Mouse (Mus musculus): ENCODE results near the gene Arhgap29. TPM values are rescaled to one million over a fixed set of nuclear protein-coding genes. Genes with fewer than 3 reads are reported as not detected.

The Arhgap29 gene
- polyA plus RNA-seq, 1 experiment from 2014 or later, result 68.3 TPM

DNA sequence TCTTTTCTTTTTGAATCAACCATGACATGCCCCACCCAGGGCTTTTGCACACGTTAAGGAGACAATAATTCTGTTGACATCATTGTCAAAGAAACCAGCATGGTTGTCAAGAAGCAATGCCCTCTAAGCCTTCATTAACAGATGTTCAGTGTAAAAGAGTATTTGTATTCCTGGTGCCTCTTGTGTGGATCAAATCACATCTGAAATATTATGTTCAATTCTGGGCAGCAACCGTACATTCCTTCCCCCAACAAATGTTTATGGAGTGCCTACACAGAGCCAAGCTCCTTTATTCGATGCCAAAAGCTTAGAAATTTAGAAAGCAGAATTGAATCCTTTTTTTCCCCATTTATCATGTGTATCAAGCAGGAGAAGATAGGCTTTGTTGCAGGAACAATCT, 31.6 kb upstream of the Arhgap29 start:
- Histone ChIP-seq H3K27ac (no peak overlapping the region), H3K27me3 (ENCODE audit: insufficient read depth, poor library complexity, severe bottlenecking) (no peaks in the 10 kb centered on the region), H3K36me3 (no peaks in the 10 kb centered on the region), H3K4me3 (no peak overlapping the region), H3K9me3 (no peaks in the 10 kb centered on the region), H3K4me1 (peaks cover 14% of the 10 kb centered on the region)
- 78% methylated on average over 3 of the region's 3 CpGs for WGBS
- DNase-seq (ENCODE audit: low spot score), result no peak

DNA sequence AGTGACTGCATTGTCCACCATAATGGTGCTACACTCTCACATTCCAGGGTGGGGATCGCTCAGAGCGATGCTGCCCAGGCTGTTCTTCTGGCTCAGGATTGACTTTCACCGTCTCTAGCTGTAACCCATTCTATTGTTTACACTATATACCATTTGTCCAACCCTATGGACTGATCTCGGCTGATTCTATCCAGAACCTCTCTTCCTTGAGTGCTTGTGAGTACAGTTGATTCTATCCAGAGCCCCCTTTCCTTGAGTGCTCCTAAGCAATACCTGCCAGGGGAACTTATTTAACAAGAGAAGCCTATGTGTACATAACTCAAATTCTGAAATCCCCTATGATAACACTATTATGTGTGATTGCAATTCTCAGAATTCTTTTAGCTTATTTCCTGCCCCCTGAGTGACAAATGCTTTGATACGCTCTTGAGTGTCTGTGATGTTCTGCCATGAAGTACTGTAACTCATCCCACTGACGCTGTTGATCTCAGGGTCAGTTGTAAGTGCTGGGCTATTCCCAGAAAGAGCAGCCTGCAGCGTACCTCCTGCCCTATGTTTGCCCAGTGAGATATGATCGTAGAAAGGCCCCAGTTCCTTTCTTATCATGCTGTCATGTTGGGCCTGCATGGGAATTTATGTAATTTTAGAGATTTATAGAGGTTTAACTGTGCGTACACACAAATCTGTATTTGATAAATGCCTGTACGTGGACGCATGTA, 27.4 kb upstream of the Arhgap29 start:
- H3K9me3 ChIP-seq, result no peaks in the 10 kb centered on the region

DNA sequence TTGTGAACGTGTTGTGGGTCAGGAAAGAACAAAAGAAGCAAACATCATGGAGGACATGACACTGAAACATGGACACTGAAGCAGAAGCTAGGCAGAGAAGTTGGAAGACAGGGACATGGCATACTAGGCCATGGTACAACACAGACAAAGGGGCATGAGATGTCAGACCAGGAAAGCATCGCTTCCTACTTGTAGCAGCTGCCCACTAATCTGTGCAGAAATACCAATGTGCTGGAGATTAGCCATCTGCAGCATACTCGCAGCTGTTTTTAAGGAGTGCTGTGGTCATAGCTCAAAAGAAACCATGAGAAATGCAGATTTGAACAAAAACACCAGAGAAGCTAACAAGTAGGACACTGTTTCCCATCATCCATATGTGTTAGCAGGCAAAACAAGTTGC, 24.7 kb upstream of the Arhgap29 start:
- H3K36me3 ChIP-seq, result no peaks in the 10 kb centered on the region
- DNase-seq (ENCODE audit: low spot score), result no peak
- no peaks in the 10 kb centered on the region for H3K27me3 ChIP-seq (ENCODE audit: insufficient read depth, poor library complexity, severe bottlenecking)
- WGBS, result 82% methylated on average over 3 of the region's 3 CpGs
- no peaks in the 10 kb centered on the region for H3K9me3 ChIP-seq
- H3K4me3 ChIP-seq, result no peak overlapping the region
- no peak overlapping the region for H3K27ac ChIP-seq
- peaks cover 16% of the 10 kb centered on the region for H3K4me1 ChIP-seq

More for the DNA sequence above, 27.4 kb upstream of the Arhgap29 start:
- H3K27ac ChIP-seq, result 0 out of 2 replicates have a peak overlapping the region, but pooled peaks have one; percentile 49
- no peaks in the 10 kb centered on the region for H3K36me3 ChIP-seq
- WGBS, result 62% methylated on average over 11 of the region's 11 CpGs
- no peak for DNase-seq (ENCODE audit: low spot score)
- H3K27me3 ChIP-seq (ENCODE audit: insufficient read depth, poor library complexity, severe bottlenecking), result no peaks in the 10 kb centered on the region
- H3K4me3 ChIP-seq, result no peak overlapping the region
- peaks cover 16% of the 10 kb centered on the region for H3K4me1 ChIP-seq

DNA sequence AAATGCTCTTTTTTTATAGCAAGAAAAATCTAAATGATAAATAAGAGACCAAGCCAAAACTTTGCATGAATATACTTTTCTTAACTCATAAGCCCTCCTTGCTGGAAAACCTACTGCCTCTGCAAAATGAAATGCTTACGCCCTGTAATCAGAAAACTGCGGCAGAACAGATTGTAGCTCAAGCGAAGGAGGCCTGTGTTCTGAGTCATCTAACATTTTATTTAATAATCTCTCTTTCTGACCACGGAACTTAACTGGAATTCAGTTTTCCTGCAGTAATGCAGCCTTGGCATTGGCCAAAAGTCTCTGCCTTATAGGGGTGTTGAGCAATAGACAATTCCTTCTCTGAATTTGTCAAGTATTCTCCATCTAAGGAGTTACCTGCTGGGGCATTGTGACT, 19.5 kb upstream of the Arhgap29 start:
- Histone ChIP-seq H3K4me3 (no peak overlapping the region), H3K27ac (no peak overlapping the region), H3K36me3 (no peaks in the 10 kb centered on the region), H3K27me3 (ENCODE audit: insufficient read depth, poor library complexity, severe bottlenecking) (no peaks in the 10 kb centered on the region), H3K9me3 (no peaks in the 10 kb centered on the region), H3K4me1 (no peaks in the 10 kb centered on the region)
- 79% methylated on average over 4 of the region's 4 CpGs for WGBS
- no peak for DNase-seq (ENCODE audit: low spot score)

DNA sequence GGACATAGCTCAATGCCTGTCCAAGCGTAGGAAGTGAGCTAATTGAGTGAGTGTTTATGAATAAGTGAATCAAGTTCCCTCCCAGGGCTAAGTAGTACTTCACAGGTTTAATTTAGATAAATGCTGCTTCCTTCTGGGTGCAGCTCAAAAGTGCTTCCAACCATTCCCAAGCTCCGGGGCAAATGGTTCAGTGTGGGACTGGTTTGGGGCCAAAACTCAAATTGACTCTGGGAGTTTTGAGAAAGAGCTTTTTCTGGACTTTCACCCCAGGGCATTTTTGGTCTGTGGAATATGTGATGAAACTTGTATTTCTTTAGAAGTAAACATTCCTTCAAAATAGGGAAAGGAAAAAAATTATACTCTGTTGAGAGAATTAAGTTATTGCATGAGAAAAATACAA, 16.1 kb upstream of the Arhgap29 start:
- H3K36me3 ChIP-seq, result no peaks in the 10 kb centered on the region
- H3K27me3 ChIP-seq (ENCODE audit: insufficient read depth, poor library complexity, severe bottlenecking), result no peaks in the 10 kb centered on the region
- peaks cover 14% of the 10 kb centered on the region; the same call in 1 of the 2 replicates for H3K4me1 ChIP-seq
- WGBS, result 72% methylated on average over 2 of the region's 2 CpGs
- H3K9me3 ChIP-seq, result no peaks in the 10 kb centered on the region
- H3K4me3 ChIP-seq, result no peak overlapping the region
- peak; percentile 0 for DNase-seq (ENCODE audit: low spot score)
- no peak overlapping the region for H3K27ac ChIP-seq

DNA sequence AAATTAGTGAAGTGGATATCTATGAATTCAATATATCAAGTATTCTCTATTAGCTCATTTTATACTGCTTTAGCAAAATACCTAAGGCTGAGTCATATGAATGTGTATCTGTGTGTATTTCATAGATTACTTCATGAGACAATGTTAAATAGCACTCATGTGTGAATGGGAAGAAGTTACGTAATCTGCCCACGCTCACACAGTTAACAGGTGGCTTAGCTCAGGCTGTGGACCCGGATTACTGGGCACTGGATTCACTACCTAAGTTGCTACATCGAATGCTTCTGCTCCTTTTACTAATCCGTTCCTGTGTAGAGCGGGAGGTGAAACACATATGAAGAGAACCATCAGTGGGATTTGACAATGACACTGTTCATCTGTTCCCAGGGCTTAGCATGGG, 15.3 kb upstream of the Arhgap29 start:
- WGBS, result 89% methylated on average over 6 of the region's 6 CpGs
- DNase-seq (ENCODE audit: low spot score), result no peak
- no peaks in the 10 kb centered on the region for H3K27me3 ChIP-seq (ENCODE audit: insufficient read depth, poor library complexity, severe bottlenecking)
- no peak overlapping the region for H3K27ac ChIP-seq
- H3K36me3 ChIP-seq, result no peaks in the 10 kb centered on the region
- no peak overlapping the region for H3K4me3 ChIP-seq
- no peaks in the 10 kb centered on the region for H3K9me3 ChIP-seq
- H3K4me1 ChIP-seq, result peaks cover 14% of the 10 kb centered on the region; the same call in 1 of the 2 replicates

DNA sequence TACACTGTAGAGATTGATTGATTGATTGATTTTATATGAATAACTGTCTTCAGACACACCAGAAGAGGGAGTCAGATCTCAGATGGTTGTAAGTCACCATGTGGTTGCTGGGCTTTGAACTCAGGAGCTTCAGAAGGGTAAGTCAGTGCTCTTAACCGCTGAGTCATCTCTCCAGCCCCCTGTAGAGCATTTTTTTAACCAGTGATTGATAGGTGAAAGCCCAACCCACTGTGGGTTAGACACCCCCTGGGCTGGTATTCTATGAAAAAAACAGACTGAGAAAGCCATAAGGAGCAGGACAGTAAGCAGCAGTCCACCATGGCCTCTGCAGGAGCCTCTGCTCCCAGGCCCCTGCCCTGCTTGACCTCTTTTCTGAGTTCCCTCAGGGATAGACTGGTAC, 12.7 kb upstream of the Arhgap29 start:
- Histone ChIP-seq H3K36me3 (no peaks in the 10 kb centered on the region), H3K27me3 (ENCODE audit: insufficient read depth, poor library complexity, severe bottlenecking) (no peaks in the 10 kb centered on the region), H3K4me3 (no peak overlapping the region), H3K9me3 (no peaks in the 10 kb centered on the region), H3K27ac (no peak overlapping the region), H3K4me1 (peaks cover 14% of the 10 kb centered on the region; the same call in 1 of the 2 replicates)
- DNase-seq (ENCODE audit: low spot score), result peak; percentile 73
- WGBS, result 55% methylated on average over 1 of the region's 1 CpGs

DNA sequence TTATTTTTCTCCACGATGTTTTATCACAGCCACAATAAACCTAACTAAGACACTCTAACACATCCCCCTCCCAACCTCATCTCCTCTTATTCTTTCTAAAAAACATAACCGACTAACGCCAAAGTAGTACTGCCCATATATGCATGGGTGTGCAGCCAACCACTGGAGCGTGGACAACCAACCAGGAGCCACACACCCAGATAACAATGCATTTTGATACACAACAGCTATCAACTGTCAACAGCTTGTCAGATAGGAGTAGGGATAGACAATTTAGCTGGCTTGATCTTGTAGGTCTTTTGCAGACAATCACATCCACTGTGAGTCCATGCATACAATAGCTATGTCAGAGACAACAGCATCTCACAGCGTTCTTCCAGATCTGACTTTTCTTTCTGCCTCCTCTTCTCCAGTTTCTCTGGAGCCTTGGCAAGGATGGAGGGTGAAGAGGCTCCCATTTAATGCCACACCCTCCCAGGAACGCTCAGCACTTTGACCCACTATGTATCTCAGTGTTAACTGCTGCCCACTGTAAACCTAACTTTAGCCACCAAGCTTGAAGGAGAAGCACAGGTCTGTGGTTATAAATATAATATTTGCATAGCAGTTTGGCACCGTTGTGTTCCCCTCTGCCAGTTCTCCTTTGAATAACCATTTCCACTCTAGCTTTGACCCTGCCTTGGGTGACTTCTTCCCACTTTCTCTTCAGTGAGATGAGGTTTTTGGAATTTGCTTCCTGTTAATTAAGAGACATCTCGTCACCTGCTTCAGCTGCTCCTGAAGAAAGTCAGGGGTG, 12.0 kb upstream of the Arhgap29 start:
- Histone ChIP-seq H3K9me3 (no peaks in the 10 kb centered on the region), H3K27ac (no peak overlapping the region), H3K4me1 (peaks cover 17% of the 10 kb centered on the region), H3K27me3 (ENCODE audit: insufficient read depth, poor library complexity, severe bottlenecking) (no peaks in the 10 kb centered on the region), H3K4me3 (no peak overlapping the region), H3K36me3 (no peaks in the 10 kb centered on the region)
- WGBS, result 68% methylated on average over 8 of the region's 8 CpGs
- peak; percentile 10 for DNase-seq (ENCODE audit: low spot score)

DNA sequence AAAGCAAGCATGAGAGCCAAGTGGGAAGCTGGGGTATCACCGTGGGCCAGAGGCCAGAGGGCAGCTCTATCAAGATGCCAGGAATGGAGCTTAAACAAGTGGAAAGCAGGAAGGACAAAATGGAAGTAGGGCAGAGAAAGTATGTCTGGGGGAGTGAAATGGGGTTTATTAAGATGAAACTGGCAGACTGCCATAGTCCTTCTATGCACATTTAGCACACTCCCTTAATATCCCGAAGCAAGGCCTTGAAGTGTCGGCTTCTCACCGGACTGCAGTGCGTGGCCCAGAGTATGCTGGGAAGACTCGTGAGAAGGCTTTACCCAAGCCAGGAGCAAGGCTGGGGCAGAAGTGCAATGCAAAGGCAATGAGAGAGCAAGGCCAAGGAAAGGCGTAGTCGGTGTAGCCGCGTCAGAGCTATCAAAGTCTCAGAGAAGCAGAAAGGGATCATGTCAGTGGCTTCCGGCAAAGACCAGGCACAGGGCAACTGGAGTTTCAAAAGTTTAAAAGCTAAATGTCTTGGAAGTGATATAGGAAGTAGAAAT, 11.1 kb upstream of the Arhgap29 start:
- Histone ChIP-seq H3K4me3 (no peak overlapping the region), H3K36me3 (no peaks in the 10 kb centered on the region), H3K27me3 (ENCODE audit: insufficient read depth, poor library complexity, severe bottlenecking) (no peaks in the 10 kb centered on the region), H3K27ac (no peak overlapping the region; the same call in 1 of the 2 replicates), H3K9me3 (no peaks in the 10 kb centered on the region), H3K4me1 (peaks cover 17% of the 10 kb centered on the region)
- 90% methylated on average over 11 of the region's 11 CpGs for WGBS
- DNase-seq (ENCODE audit: low spot score), result peak; percentile 64

DNA sequence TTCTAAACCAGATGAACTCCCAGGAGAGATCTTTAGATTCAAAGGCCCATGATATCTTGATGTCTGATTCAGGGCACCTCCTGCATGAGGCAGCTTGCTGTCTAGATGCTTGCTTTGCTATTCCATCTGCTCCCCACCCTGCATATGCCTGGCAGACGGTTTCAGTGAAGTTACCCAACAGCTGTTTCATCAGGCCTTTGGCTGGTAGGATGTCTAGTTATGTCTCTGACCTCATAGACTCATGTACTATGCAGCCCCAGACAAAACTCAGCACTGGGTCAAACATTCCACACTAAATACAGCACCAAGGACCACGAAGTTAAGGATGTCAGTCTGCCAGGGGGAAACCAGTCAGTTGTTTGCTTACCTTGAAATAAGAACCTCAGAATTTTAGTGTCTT, 6.4 kb upstream of the Arhgap29 start:
- Histone ChIP-seq H3K4me3 (no peak overlapping the region), H3K27me3 (ENCODE audit: insufficient read depth, poor library complexity, severe bottlenecking) (no peaks in the 10 kb centered on the region), H3K36me3 (no peaks in the 10 kb centered on the region), H3K27ac (no peak overlapping the region), H3K4me1 (peaks cover 4% of the 10 kb centered on the region; the same call in 1 of the 2 replicates), H3K9me3 (no peaks in the 10 kb centered on the region)
- WGBS, result 50% methylated on average over 2 of the region's 2 CpGs
- DNase-seq (ENCODE audit: low spot score), result no peak

DNA sequence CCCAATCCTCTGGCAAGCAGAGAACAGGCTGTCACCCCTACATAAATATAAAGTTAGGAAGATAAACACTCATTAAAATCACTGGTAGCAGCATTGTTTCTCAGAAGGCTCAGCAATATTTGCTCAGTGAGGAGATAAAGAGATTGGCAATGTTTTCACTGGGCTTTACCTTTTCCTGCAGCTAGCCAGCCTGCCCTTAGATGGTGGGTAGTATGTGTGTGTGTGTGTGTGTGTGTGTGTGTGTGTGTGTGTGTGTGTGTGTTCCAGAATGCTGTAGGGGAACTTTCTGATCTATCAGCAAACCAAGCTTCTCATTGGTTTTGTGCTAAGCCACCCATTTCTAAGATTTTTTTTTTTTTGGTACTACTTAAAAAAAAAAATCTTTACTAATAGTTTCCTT, 5.6 kb upstream of the Arhgap29 start:
- DNase-seq (ENCODE audit: low spot score), result no peak
- Histone ChIP-seq H3K4me1 (peaks cover 3% of the 10 kb centered on the region; the same call in 1 of the 2 replicates), H3K27me3 (ENCODE audit: insufficient read depth, poor library complexity, severe bottlenecking) (no peaks in the 10 kb centered on the region)

DNA sequence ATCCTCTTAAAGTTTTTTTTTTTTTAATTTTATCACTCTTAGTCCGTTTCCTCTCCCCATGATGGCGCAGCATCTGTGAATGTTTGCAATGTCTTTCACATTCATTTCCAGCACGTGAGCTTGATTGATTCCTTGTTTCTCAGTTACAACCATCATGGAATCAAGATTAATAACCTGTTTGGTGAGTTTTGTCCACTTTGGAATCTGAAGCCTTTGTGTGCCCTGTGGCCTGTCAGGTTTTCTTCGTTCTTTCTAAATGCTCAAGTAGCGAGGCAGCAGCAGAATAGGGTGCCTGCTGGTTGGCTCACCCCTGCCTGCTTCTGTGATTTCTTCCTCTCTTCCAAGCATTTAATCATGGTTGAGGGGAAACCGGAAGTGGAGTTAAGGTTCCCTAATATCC, 2.2 kb upstream of the Arhgap29 start:
- DNase-seq (ENCODE audit: low spot score), result peak; percentile 47
- 72% methylated on average over 6 of the region's 6 CpGs for WGBS
- no peaks in the 10 kb centered on the region for H3K36me3 ChIP-seq
- H3K9me3 ChIP-seq, result no peaks in the 10 kb centered on the region
- no peak overlapping the region for H3K27ac ChIP-seq
- no peak overlapping the region for H3K4me3 ChIP-seq
- H3K4me1 ChIP-seq, result no peaks in the 10 kb centered on the region
- H3K27me3 ChIP-seq (ENCODE audit: insufficient read depth, poor library complexity, severe bottlenecking), result no peaks in the 10 kb centered on the region

More for the DNA sequence above, 5.6 kb upstream of the Arhgap29 start:
- Histone ChIP-seq H3K36me3 (no peaks in the 10 kb centered on the region), H3K27ac (no peak overlapping the region), H3K4me3 (no peak overlapping the region), H3K9me3 (no peaks in the 10 kb centered on the region)

DNA sequence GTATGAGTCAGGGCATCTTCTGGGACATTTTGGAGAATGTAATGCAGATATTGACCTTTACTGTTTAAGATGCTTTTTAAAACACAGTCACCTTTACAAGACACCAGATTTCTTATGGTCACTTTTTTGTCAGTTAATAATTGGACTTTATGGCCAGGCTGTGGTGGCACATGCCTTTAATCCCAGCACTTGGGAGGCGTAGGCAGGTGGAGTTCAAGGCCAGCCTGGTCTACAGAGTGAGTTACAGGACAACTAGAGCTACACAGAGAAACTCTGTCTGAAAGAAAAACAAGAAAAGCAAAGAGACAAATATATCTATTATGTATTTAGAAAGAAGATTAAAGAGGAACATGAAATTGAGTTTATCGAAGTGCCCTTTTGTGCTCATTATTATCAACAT, 1.2 kb upstream of the Arhgap29 start:
- peaks cover 7% of the 10 kb centered on the region for H3K36me3 ChIP-seq
- no peaks in the 10 kb centered on the region for H3K27me3 ChIP-seq (ENCODE audit: insufficient read depth, poor library complexity, severe bottlenecking)
- DNase-seq (ENCODE audit: low spot score), result peak; percentile 17
- no peaks in the 10 kb centered on the region for H3K4me1 ChIP-seq
- no peak overlapping the region for H3K27ac ChIP-seq
- H3K4me3 ChIP-seq, result no peak overlapping the region
- H3K9me3 ChIP-seq, result no peaks in the 10 kb centered on the region
- WGBS, result 87% methylated on average over 2 of the region's 2 CpGs
